Mouse (Mus musculus) brown adipose tissue, adult 24 weeks (tissue): Measurements from ENCODE around the gene Slc25a5. TPM values are rescaled to one million over a fixed set of nuclear protein-coding genes. Genes with fewer than 3 reads are reported as not detected.
"Not testable (repeated sequence)": the region's sequence is repeated elsewhere in the genome, so short reads cannot be mapped to it uniquely, and the experiment has no call there.

ENCODE experiments used
- H3K27ac ChIP-seq: fragments of 200-500 bp; replicated peaks from 2 replicates; pipeline ENCODE4 v1.5.1; 2012; ENCODE audit warnings: low read depth, mild to moderate bottlenecking, low read length
- H3K4me1 ChIP-seq: fragments of 200-500 bp; 2 replicates; pipeline ENCODE4 v1.6.1; 2012; ENCODE audit warnings: low read length, mixed read lengths; ENCODE audit not compliant: control insufficient read depth, insufficient read depth, insufficient read length
- H3K4me3 ChIP-seq: fragments of 200-500 bp; 2 replicates; pipeline ENCODE4 v1.5.1; 2012; ENCODE audit warnings: low read depth, mild to moderate bottlenecking, low read length, moderate library complexity; ENCODE audit not compliant: insufficient read depth
- polyA plus RNA-seq: library from polyadenylated mRNA; stranded (reverse); fragments of >200 nt; gene quantifications from 2 replicates; pipeline ENCODE4 v1.2.4, GENCODE M21; 2012; ENCODE audit not compliant: missing spikeins, insufficient read depth, insufficient read length

Gene Slc25a5
- polyA plus RNA-seq, 1 experiment = 955 TPM

DNA sequence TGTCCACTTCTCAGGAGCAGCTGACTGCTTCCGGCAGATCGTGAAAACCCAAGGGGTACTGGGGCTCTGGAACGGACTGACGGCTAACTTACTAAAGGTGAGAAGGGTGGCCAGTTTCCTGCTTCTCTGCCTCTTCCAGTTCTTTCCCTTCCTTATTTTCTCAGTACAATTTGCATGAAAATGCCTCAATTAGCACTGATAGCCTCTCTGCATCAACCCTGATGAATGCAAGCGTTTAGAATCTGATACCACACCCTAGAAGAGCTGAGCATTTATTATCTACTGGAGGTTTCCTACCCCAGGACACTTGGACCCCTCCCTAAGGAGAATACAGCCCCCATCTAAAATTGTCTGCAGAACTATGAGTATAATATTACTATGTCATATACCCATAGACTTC lies 19.9 kb upstream of the Slc25a5 start:
- Histone ChIP-seq H3K27ac (no peak overlapping the region), H3K4me3 (no peak overlapping the region), H3K4me1 (no peaks in the 10 kb centered on the region)

DNA sequence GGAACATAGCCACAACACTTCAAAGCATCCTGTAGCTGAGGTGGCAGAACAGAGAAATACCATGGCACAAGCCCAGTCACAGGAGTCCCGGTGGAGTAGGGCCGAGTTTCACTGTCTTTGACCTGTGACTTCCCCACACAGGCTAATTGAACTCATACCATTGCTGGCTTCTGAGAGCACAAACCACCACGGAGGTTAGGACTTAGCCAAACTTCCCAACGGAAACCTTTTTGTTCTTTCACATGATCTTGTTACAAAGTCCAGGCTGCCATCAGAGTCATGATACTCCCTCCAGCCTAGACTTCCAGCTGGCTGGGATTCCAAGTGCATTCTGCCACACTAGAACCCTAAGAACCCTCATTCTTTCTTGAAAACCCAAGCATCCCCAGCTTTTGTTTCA lies 17.8 kb upstream of the Slc25a5 start:
- H3K4me3 ChIP-seq = no peak overlapping the region
- H3K4me1 ChIP-seq = no peaks in the 10 kb centered on the region
- H3K27ac ChIP-seq = no peak overlapping the region

DNA sequence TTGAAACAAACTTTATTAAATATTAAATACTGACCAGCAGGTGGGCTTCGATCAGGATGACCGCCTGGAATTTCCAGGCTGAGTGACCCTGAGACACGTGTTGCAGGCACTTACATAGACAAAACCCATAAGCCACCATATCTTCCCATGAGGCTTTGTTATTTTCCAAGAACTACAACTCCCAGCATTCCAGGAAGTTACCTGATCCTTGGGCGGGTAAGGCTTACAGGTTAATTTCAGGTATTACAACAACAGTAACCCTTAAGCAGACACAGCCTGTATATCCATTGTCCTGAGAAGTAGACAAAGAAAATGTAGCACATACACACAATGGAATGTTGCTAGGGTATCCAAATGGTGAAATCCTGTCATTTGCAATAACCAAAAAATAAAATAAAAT lies 6.1 kb upstream of the Slc25a5 start:
- Histone ChIP-seq H3K27ac (no peak overlapping the region), H3K4me3 (no peak overlapping the region), H3K4me1 (no peaks in the 10 kb centered on the region)

DNA sequence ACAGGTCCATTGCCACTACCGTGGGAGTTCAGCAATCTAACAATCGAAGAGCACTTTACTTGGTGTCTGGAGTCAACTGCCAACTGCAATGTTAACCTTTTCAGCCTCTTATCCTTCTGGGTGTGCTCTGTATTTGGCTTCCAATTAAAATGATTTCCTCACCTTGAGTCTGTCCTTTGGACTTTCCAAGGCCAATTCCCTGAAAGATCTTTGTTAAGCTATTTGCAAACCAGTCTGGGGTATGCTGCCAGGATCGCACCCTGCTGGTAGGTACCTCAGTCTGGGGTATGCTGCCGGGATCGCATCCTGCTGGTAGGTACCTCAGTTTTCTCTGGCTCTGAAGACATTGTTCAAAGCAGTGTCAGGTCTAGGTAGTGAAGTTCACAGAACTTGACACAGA lies 880 bp upstream of the Slc25a5 start:
- Histone ChIP-seq H3K27ac (no peak overlapping the region), H3K4me1 (no peaks in the 10 kb centered on the region), H3K4me3 (no peak overlapping the region)

DNA sequence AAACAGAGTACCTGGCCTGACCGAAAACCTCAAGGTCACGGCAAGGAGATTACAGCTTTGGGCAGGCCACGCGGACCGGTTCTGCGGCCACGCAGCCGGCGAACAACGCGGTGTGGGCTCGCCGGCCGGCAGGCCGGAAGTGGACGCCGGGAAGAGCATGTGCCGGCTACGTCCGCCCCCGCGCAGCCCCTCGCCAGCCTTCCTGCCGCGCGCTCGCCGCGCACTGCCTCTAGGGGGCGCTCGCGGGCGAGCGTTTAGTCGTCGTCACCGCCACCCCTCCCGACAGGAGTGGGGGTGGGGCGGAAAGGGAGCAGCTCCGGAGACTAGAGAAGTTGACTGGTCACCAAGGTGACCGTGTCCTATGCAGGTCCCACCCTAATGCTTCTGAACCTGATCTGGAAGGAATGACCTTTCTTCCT lies 721 bp downstream of the Slc25a5 start:
- H3K27ac ChIP-seq = peak overlapping the region; percentile 95
- peak overlapping the region; percentile 99 for H3K4me3 ChIP-seq
- H3K4me1 ChIP-seq = no peaks in the 10 kb centered on the region

DNA sequence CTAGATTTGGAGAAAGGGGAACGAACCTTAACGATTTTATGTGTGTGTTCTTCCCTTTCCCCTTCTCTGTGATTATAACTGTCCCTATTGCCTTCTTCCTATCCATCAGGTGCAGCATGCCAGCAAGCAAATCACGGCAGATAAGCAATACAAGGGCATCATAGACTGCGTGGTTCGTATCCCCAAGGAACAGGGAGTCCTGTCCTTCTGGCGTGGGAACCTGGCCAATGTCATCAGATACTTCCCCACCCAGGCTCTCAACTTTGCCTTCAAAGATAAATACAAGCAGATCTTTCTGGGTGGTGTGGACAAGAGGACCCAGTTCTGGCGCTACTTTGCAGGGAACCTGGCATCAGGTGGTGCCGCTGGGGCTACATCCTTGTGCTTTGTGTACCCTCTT lies 1.3 kb downstream of the Slc25a5 start:
- peak overlapping the region; percentile 99 for H3K4me3 ChIP-seq
- H3K4me1 ChIP-seq = not testable (repeated sequence)
- peak overlapping the region; percentile 95 for H3K27ac ChIP-seq

DNA sequence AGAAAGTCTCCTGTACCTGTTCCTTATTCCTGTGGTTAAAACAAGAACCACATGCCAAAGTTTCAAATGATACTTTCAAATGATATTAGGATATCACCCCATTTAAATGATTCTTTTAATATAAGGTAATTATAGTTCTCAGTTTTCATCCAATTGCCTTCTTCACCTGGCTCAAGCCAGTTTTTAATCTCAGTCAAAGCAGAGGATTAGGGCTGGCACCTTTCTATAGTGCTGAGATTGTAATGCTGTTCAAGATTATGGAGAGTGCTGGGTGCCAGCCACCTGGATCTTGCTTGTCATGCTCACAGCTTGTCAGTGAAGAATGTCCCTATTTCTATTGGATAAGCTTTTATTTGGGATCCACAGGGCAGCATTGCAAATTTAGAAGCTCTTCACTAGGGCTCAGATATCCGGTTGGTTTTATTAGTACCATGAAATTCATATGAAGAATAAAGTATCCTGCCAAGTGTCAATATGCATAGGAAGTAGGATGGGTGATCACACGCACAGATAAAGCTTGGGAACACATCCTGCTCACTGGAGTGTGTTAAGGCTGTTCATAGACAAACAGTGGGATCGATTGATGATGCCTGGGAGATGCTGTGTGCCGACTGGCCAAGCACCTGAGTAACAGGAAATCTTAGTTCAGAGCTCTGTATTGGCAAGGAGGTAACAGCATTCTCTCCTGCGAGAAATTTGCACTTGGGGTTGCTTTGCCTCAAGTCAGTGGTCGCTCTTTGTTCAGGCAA lies 3.9 kb downstream of the Slc25a5 start:
- no peak overlapping the region for H3K4me3 ChIP-seq
- H3K4me1 ChIP-seq = no peaks in the 10 kb centered on the region
- no peak overlapping the region for H3K27ac ChIP-seq

DNA sequence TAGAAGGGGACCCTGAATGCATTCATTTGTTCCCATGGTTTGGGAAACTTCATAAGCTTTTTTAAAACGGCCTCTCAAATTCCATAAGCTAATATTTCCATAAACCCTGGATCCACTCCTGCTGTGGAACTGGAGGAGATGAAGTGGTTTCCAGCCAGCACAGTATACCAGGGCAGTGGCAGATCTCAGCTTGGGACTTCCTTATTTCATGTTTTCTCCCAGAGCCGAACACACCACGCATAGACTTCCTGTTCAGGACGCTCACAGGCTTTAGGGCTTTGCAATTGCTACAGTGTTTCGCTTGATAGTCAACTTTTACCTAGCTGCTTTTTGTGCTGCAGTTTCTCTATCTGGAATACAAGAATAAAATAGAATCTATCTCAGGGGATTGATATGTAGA lies 7.7 kb downstream of the Slc25a5 start:
- Histone ChIP-seq H3K4me3 (no peak overlapping the region), H3K27ac (no peak overlapping the region), H3K4me1 (no peaks in the 10 kb centered on the region; the same call in 1 of the 2 replicates)

DNA sequence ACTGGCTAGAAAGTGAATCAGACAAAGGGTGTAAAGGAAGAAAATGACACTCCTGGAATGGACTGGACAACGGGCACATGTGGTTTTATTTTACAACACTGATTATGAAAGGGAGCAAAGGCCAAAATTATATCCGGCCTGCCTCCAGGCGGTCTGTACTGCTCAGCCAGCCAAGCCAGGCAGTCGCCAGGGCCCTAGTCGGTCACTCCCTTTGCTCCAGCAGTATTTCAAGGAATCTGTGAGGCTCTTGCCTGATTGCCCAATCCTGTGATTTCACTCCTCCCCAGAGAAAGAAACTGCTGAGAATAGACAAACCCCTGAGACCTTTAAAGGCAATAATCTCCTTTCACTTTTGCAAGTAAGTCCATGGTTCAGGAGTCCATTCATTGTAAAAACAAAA lies 8.7 kb downstream of the Slc25a5 start:
- Histone ChIP-seq H3K4me3 (no peak overlapping the region), H3K27ac (no peak overlapping the region), H3K4me1 (no peaks in the 10 kb centered on the region; the same call in 1 of the 2 replicates)

DNA sequence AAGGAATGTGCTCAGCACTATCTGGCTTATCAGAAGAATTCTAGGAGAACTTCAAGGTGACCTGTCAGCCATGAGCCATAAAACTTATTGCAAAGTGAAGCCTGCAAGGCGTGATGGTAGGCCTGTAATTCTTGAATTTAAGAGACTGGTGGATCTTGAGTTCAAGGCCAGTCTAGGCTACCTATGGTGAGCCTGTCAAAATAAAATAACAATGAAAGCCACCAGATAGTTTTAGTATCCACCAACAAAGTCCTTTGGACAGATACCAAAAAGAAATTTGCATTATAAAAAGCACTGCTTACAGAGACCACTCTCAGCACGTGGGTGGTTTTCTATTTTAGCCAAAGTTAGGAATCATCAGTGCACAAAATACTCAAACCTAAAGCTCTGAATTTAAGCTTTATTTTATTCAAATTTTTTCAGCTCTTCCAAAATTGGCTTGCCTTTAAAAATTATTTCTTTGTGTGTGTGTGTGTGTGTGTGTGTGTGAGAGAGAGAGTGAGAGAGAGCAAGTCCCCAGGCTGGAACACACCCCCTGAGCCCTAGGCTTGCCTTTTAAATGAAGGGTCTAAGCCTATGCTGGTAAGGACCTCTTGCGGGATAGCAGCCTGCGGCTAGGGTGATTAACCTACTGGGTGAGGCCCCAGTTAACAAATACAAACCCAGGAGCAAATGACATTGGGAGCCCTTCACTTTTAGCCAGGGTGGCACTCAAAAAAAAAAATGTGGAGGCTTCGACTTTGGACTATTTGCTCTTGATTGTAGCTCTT lies 10.2 kb downstream of the Slc25a5 start:
- Histone ChIP-seq H3K27ac (no peak overlapping the region), H3K4me1 (no peaks in the 10 kb centered on the region; the same call in 1 of the 2 replicates), H3K4me3 (no peak overlapping the region)

DNA sequence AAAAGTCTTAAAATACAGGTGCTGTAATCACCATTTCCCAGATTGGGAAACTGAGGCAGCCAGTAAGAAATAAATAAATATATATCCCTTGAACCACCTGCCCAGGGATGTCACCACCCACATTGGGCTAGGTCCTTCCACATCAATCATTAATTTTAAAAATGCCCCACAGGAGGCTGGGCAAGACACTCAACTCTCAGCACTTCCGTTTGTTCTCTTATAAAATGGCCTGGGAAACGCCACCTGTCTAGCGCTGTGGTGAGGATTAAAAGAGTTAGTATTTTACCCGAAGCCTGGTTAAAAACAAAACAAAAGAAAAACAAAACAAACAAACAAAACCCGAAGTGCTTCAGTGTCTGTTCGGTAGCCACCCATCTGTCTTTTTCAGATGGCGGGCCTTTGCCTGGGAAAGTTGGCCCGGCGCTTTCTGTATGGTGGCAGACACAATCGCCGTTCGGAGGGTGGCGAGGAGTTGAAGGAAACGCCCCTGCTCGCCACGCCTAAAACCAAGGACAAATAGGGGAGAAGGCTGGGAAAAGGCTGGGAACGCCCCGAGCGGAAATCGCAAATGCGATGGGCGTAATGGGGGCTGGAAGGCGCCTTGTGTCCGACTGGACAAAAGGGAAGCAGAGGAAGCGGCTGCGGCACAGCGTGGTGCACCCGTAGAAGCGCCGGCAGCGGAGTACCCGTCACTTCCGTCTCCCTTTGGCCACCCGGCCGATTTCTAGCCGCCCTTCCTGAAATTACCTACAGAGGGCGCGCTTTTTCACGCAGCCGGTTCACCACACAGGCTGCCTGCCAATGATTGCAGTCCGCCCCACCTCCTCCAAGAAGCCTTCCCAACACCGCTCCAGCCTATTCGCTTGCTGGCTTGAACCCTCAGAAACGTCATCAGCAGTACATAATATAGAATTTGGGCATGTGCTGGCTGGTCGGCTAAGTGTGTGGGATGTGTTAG lies 12.2 kb downstream of the Slc25a5 start:
- H3K4me3 ChIP-seq = peak overlapping the region; percentile 59
- H3K4me1 ChIP-seq = no peaks in the 10 kb centered on the region; the same call in 1 of the 2 replicates
- peak overlapping the region; percentile 87 for H3K27ac ChIP-seq

DNA sequence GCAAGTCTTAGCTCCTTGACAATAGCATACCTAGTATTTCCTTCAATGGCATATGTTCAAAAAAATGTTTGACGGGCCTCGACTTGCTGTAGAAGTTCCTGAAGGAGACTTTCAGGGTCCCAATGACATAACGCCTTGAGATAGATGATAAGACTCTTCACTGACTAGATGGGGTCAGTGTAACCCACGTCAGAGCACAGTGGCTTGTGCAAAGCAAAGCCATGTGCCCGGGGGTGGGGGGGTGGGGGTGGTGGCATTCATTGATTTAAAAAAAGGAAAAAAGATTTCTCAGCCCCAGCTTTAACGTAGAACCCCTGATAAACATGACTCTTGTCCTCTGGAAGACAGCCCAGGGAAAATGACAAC lies 12.8 kb downstream of the Slc25a5 start:
- Histone ChIP-seq H3K4me3 (peak overlapping the region; percentile 59), H3K4me1 (no peaks in the 10 kb centered on the region; the same call in 1 of the 2 replicates), H3K27ac (peak overlapping the region; percentile 13; the same call in 1 of the 2 replicates)

DNA sequence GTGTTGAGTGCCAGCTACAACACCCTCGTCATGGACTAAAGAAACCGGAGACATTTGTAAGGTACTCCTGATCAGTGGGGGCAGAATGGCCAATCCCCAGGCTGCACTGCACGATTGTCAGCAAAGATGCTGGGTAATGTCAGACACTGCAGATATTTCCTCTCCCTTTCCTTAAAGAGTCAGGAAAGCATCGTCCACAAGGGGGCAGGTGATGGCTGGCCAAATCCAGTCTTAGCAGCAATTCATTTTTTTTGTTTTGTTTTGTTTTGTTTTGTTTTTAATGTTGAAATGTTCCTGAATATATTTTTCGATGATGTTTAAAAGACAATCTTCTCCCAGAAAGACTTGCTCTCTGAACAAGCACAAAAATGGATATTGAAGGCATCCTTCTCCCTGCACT lies 15.9 kb downstream of the Slc25a5 start:
- Histone ChIP-seq H3K4me3 (no peak overlapping the region), H3K4me1 (no peaks in the 10 kb centered on the region; the same call in 1 of the 2 replicates), H3K27ac (no peak overlapping the region)

DNA sequence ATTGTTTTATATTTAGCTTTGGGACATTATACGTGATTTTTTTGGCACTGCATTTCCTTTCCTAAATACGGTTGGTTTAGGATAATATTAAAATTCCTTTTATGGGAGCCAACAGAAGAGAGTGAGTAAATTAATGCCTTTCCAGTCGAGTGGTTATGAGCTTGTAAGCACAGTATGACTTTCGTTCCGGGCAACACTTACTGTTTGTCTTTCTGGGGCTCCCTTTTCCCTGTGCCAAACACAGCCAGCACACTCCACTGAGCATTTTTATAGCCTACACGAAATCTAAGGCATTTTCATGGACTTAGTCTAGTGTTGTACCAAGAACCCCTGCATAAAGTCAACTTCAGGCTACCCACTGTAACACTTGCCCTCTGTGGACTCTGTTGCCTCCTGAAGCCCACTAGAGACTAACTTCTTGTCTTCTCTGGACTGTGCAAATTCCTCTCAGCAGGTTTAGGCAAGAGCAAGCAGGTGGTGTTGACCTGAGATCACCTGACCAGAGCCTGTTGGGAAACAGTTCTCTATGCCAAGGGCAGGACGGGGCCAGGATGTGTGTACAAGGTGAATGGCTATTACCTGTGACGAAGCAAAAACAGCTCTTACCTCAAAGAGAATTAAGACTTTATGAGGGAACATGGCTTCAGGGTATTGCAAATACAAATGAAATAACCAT lies 18.8 kb downstream of the Slc25a5 start:
- H3K4me1 ChIP-seq = no peaks in the 10 kb centered on the region
- no peak overlapping the region for H3K27ac ChIP-seq
- no peak overlapping the region for H3K4me3 ChIP-seq
